Mouse (Mus musculus) midbrain, embryonic 15.5 days (tissue): ENCODE data around the gene Me1. TPM values are rescaled to one million over a fixed set of nuclear protein-coding genes. Genes with fewer than 3 reads are reported as not detected.

Source experiments
- ATAC-seq: fragments of 200-750 bp; cut with Nextera tagmentation; replicated peaks from 2 replicates; pipeline ENCODE4 v1.8.0; 2017; ENCODE audit warnings: moderate TSS enrichment
- H3K27ac ChIP-seq: fragments of 300-500 bp; sonication (generic); 2 replicates; pipeline ENCODE4 v1.5.1; 2015; ENCODE audit warnings: mild to moderate bottlenecking, inconsistent platforms
- H3K27me3 ChIP-seq: fragments of 300-500 bp; sonication (generic); replicated peaks from 2 replicates; pipeline ENCODE4 v1.6.1; 2015; ENCODE audit warnings: inconsistent platforms
- H3K36me3 ChIP-seq: fragments of 300-500 bp; sonication (generic); replicated peaks from 2 replicates; pipeline ENCODE4 v1.6.1; 2015; ENCODE audit warnings: inconsistent platforms
- H3K4me1 ChIP-seq: fragments of 300-500 bp; sonication (generic); 2 replicates; pipeline ENCODE4 v1.6.1; 2015; ENCODE audit warnings: inconsistent platforms
- H3K4me2 ChIP-seq: fragments of 300-500 bp; sonication (generic); 2 replicates; pipeline ENCODE4 v1.6.1; 2015; ENCODE audit warnings: inconsistent platforms, mild to moderate bottlenecking, moderate library complexity
- H3K4me3 ChIP-seq: fragments of 300-500 bp; sonication (generic); 2 replicates; pipeline ENCODE4 v1.5.1; 2015; ENCODE audit warnings: mild to moderate bottlenecking, inconsistent platforms
- H3K9ac ChIP-seq: fragments of 300-500 bp; sonication (generic); 2 replicates; pipeline ENCODE4 v1.6.1; 2015; ENCODE audit warnings: mild to moderate bottlenecking, inconsistent platforms
- H3K9me3 ChIP-seq: fragments of 300-500 bp; sonication (generic); 2 replicates; pipeline ENCODE4 v1.6.1; 2016; ENCODE audit warnings: inconsistent platforms
- WGBS: fragments of 180-500 bp; shearing (Covaris S2); methylation state at CpG from one replicate; pipeline ENCODE4 v1.1.7; 2015; ENCODE audit warnings: mixed read lengths; 5-methylcytosine and 5-hydroxymethylcytosine counted together
- polyA plus RNA-seq: library from polyadenylated mRNA; unstranded; fragments of >200 nt; fragmentation: Nextera tagmentation; extraction: Ambion mirVana; gene quantifications from 2 replicates; pipeline ENCODE4 v1.2.1, GENCODE M21; 2015

Me1 gene
- polyA plus RNA-seq, 1 experiment from 2014 or later, result 40.6 TPM

DNA sequence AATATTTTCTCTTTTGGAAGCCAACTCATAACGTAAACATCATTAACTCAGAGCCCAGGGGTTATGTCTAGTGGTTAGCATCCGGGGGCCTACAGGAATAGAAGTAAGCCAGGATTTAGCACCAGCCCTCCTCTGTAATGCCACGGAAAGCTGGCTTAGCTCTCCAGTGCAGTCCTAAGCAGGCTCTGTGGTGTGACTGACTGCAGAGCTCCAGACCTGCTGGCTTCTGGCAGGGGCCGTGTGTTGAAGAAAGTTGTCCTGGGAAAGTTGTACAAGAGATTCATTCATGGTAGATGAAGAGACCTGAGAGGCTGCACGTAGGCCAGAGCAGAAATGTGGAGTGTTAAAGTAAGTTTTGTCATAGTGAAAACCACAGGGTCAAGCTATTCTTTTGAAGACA lies 5.5 kb upstream of the Me1 start:
- no peaks in the 10 kb centered on the region for H3K36me3 ChIP-seq
- H3K4me3 ChIP-seq, result no peak overlapping the region
- H3K27ac ChIP-seq, result no peak overlapping the region
- no peaks in the 10 kb centered on the region for H3K27me3 ChIP-seq
- no peak overlapping the region for H3K9ac ChIP-seq
- WGBS, result 36% methylated on average over 5 of the region's 5 CpGs
- no peaks in the 10 kb centered on the region for H3K9me3 ChIP-seq
- 0 out of 2 replicates have a peak, but pooled peaks cover 1% of the 10 kb centered on the region for H3K4me1 ChIP-seq
- no peak overlapping the region for H3K4me2 ChIP-seq
- no peak for ATAC-seq

- Histone ChIP-seq H3K4me3 (peak overlapping the region; percentile 94), H3K27ac (peak overlapping the region; percentile 70), H3K36me3 (no peaks in the 10 kb centered on the region), H3K4me1 (peaks cover 8% of the 10 kb centered on the region; the same call in 1 of the 2 replicates), H3K27me3 (no peaks in the 10 kb centered on the region), H3K9ac (peak overlapping the region; percentile 80), H3K9me3 (no peaks in the 10 kb centered on the region), H3K4me2 (peak overlapping the region; percentile 86)
- WGBS, result under 1% methylated on average over 52 of the region's 56 CpGs
- ATAC-seq, result peak; percentile 79
These were observed 445 bp downstream of the Me1 start for GRCm38 (mm10) chr9:86695199-86695817.

- Histone ChIP-seq H3K4me2 (peak overlapping the region; percentile 86), H3K9me3 (no peaks in the 10 kb centered on the region), H3K27ac (no peak overlapping the region), H3K4me1 (peaks cover 8% of the 10 kb centered on the region; the same call in 1 of the 2 replicates), H3K36me3 (no peaks in the 10 kb centered on the region), H3K4me3 (peak overlapping the region; percentile 94), H3K9ac (no peak overlapping the region), H3K27me3 (no peaks in the 10 kb centered on the region)
- WGBS, result 92% methylated on average over 7 of the region's 7 CpGs
- ATAC-seq, result no peak
These were observed 1.1 kb downstream of the Me1 start for GRCm38 (mm10) chr9:86694644-86695043.

- no peak for ATAC-seq
- WGBS, result 89% methylated on average over 6 of the region's 6 CpGs
- no peak overlapping the region for H3K9ac ChIP-seq
- no peaks in the 10 kb centered on the region for H3K27me3 ChIP-seq
- no peak overlapping the region for H3K27ac ChIP-seq
- H3K36me3 ChIP-seq, result no peaks in the 10 kb centered on the region
- H3K4me2 ChIP-seq, result no peak overlapping the region
- H3K4me1 ChIP-seq, result peaks cover 8% of the 10 kb centered on the region; the same call in 1 of the 2 replicates
- H3K9me3 ChIP-seq, result no peaks in the 10 kb centered on the region
- no peak overlapping the region for H3K4me3 ChIP-seq
These were observed 1.8 kb downstream of the Me1 start for GRCm38 (mm10) chr9:86693935-86694334.

GRCm38 (mm10) chr9:86692676-86693075 lies 3.1 kb downstream of the Me1 start:
- H3K4me2 ChIP-seq, result no peak overlapping the region
- ATAC-seq, result no peak
- H3K36me3 ChIP-seq, result no peaks in the 10 kb centered on the region
- no peak overlapping the region for H3K4me3 ChIP-seq
- peaks cover 8% of the 10 kb centered on the region; the same call in 1 of the 2 replicates for H3K4me1 ChIP-seq
- H3K27ac ChIP-seq, result no peak overlapping the region
- no peaks in the 10 kb centered on the region for H3K27me3 ChIP-seq
- no peaks in the 10 kb centered on the region for H3K9me3 ChIP-seq
- H3K9ac ChIP-seq, result no peak overlapping the region
- 87% methylated on average over 3 of the region's 3 CpGs for WGBS

DNA sequence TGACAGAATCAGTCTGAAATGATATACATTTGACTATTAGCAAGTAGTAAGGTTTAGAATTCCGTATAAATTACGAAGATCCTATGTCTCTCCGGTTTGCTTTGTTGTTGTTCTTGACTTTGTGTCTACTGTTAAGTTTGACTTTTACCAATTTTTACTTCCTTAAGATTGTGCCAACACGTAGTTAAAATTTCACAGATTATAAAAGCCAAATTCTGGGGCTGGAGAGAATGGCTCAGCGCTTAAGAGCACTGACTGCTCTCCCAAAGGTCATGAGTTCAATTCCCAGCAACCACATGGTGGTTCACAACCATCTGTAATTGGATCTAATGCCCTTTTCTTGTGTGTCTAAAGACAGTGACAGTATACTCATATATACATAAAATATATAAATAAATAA lies 3.5 kb downstream of the Me1 start:
- H3K9ac ChIP-seq, result no peak overlapping the region
- no peaks in the 10 kb centered on the region for H3K9me3 ChIP-seq
- no peak for ATAC-seq
- WGBS, result 92% methylated on average over 5 of the region's 5 CpGs
- no peak overlapping the region for H3K4me3 ChIP-seq
- no peak overlapping the region for H3K4me2 ChIP-seq
- no peak overlapping the region for H3K27ac ChIP-seq
- no peaks in the 10 kb centered on the region for H3K36me3 ChIP-seq
- peaks cover 8% of the 10 kb centered on the region; the same call in 1 of the 2 replicates for H3K4me1 ChIP-seq
- no peaks in the 10 kb centered on the region for H3K27me3 ChIP-seq

DNA sequence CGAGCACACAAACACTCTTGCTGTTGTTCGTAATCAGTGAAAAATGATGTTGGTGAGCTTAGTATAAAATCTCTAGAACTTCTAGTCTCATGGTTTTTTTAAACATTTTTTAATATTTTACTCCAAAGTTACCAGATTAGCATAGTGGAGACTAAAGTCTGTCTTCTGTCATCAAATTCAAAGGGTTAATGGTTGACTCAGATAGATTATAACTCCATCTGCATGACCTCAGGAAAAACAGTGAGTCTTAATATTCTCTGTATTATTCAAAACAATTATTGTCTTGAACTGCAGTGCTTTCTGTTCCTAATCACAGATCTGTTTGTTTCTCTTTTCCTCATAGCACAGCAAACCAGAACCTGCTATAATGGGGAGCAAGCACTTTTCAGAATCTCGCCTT lies 4.7 kb downstream of the Me1 start:
- H3K4me2 ChIP-seq, result no peak overlapping the region
- H3K4me1 ChIP-seq, result peaks cover 5% of the 10 kb centered on the region; the same call in 1 of the 2 replicates
- no peak overlapping the region for H3K4me3 ChIP-seq
- H3K9ac ChIP-seq, result no peak overlapping the region
- H3K27ac ChIP-seq, result no peak overlapping the region
- 91% methylated on average over 3 of the region's 3 CpGs for WGBS
- H3K27me3 ChIP-seq, result no peaks in the 10 kb centered on the region
- ATAC-seq, result no peak
- H3K9me3 ChIP-seq, result no peaks in the 10 kb centered on the region
- no peaks in the 10 kb centered on the region for H3K36me3 ChIP-seq

- Histone ChIP-seq H3K27ac (no peak overlapping the region), H3K36me3 (no peaks in the 10 kb centered on the region), H3K4me2 (no peak overlapping the region), H3K4me1 (no peaks in the 10 kb centered on the region), H3K9ac (no peak overlapping the region), H3K9me3 (no peaks in the 10 kb centered on the region), H3K4me3 (no peak overlapping the region), H3K27me3 (no peaks in the 10 kb centered on the region)
- ATAC-seq, result no peak
- 60% methylated on average over 8 of the region's 8 CpGs for whole genome bisulfite sequencing
These were observed 12.0 kb downstream of the Me1 start for GRCm38 (mm10) chr9:86683713-86684209.

DNA sequence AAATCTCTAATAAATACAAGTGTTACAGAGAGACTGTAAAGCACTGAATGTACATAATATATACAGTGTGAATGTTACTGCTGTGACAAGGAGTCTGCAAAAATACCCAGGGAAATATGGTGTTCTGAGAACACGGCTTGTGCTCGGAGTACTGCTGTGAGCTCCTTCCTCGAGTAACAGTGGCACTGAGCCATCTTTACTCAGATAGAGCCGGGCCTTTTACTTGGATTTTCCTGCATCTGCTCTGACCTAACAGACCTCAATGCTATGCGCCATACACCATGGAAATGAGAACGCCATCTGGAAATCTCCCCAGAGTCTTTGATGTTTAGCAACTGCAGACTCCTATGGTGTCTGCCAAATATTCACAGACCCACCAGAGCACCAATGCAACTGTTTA lies 12.9 kb downstream of the Me1 start:
- H3K27me3 ChIP-seq, result no peaks in the 10 kb centered on the region
- no peak for ATAC-seq

DNA sequence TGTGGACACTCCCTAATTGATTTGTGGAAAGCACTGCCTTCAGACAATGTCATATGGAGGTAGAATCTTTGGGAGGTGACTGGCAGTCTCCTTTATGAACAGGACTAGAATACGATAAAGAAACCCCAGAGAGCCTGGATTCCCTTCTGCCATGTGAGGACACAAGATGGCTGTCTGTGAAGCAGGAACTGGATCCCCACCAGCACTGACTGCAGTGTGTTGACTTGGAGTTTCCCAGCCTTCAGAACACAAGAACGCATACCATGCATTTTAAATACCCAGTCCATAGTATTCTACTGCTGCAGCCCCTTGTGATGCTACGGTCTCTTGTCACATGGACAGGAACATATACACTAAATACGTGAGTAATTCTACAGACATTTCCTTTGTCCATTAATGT lies 13.5 kb downstream of the Me1 start:
- Histone ChIP-seq H3K9ac (no peak overlapping the region), H3K27me3 (no peaks in the 10 kb centered on the region), H3K9me3 (no peaks in the 10 kb centered on the region), H3K4me1 (no peaks in the 10 kb centered on the region), H3K27ac (no peak overlapping the region), H3K4me2 (no peak overlapping the region), H3K4me3 (no peak overlapping the region), H3K36me3 (no peaks in the 10 kb centered on the region)
- no peak for ATAC-seq
- WGBS, result 84% methylated on average over 4 of the region's 4 CpGs

More for the DNA sequence above, 12.9 kb downstream of the Me1 start:
- no peak overlapping the region for H3K4me3 ChIP-seq
- no peaks in the 10 kb centered on the region for H3K9me3 ChIP-seq
- H3K4me2 ChIP-seq, result no peak overlapping the region
- no peaks in the 10 kb centered on the region for H3K4me1 ChIP-seq
- H3K27ac ChIP-seq, result no peak overlapping the region
- no peaks in the 10 kb centered on the region for H3K36me3 ChIP-seq
- H3K9ac ChIP-seq, result no peak overlapping the region
- 50% methylated on average over 6 of the region's 6 CpGs for WGBS

DNA sequence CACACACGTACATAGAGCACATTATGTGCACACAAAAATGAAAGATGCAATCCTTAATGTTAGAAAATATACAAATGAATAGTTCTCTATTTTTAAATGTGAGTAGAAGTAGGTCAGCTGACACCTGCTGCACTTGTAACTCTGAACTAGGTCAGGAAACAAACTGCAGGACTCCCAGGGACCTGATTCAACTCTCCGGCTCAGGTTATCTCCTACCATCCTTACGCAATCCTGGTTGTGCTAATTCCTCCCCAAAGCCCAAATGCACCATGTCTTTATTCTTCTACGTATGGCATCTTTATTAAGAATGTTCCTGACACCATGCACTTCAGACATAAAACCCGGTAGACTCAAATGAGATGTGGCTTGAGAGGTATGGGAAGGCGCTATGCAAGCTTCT lies 15.3 kb downstream of the Me1 start:
- Histone ChIP-seq H3K27ac (no peak overlapping the region), H3K36me3 (no peaks in the 10 kb centered on the region), H3K4me1 (no peaks in the 10 kb centered on the region), H3K4me3 (no peak overlapping the region), H3K27me3 (no peaks in the 10 kb centered on the region), H3K9ac (no peak overlapping the region), H3K4me2 (no peak overlapping the region), H3K9me3 (no peaks in the 10 kb centered on the region)
- ATAC-seq, result no peak
- WGBS, result 95% methylated on average over 6 of the region's 6 CpGs

- 84% methylated on average over 11 of the region's 11 CpGs for WGBS
- ATAC-seq, result no peak
These were observed 15.8 kb downstream of the Me1 start for GRCm38 (mm10) chr9:86679843-86680417.

GRCm38 (mm10) chr9:86676246-86676645 lies 19.5 kb downstream of the Me1 start:
- Histone ChIP-seq H3K36me3 (no peaks in the 10 kb centered on the region), H3K4me3 (no peak overlapping the region), H3K9me3 (no peaks in the 10 kb centered on the region), H3K27me3 (no peaks in the 10 kb centered on the region), H3K27ac (no peak overlapping the region), H3K4me2 (no peak overlapping the region), H3K9ac (no peak overlapping the region), H3K4me1 (no peaks in the 10 kb centered on the region)
- 93% methylated on average over 3 of the region's 3 CpGs for WGBS
- ATAC-seq, result no peak

More at GRCm38 (mm10) chr9:86679843-86680417, 15.8 kb downstream of the Me1 start:
- Histone ChIP-seq H3K36me3 (no peaks in the 10 kb centered on the region), H3K4me2 (no peak overlapping the region), H3K9me3 (no peaks in the 10 kb centered on the region), H3K27ac (no peak overlapping the region), H3K4me3 (no peak overlapping the region), H3K4me1 (no peaks in the 10 kb centered on the region), H3K27me3 (no peaks in the 10 kb centered on the region), H3K9ac (no peak overlapping the region)
